Mouse (Mus musculus) cerebellum, postnatal 36 days (tissue): Measurements from ENCODE around the gene Nqo1.

Experiments
- DNase-seq, 2 experiments: peaks; one replicate each; pipeline ENCODE4 v3.0.0; 2021 to 2022; ENCODE audit warnings: mixed read lengths in 2 of 2

The Nqo1 gene

GRCm38 (mm10) chr8:107404057-107404456, 1.1 kb upstream of the Nqo1 start:
- DNase-seq, result no peak

- DNase-seq, result no peak
Measured at GRCm38 (mm10) chr8:107401866-107402265, 1.1 kb downstream of the Nqo1 start.

- DNase-seq, result peak; percentile 72 to 80
Measured at GRCm38 (mm10) chr8:107399495-107399894, 3.5 kb downstream of the Nqo1 start.

DNA sequence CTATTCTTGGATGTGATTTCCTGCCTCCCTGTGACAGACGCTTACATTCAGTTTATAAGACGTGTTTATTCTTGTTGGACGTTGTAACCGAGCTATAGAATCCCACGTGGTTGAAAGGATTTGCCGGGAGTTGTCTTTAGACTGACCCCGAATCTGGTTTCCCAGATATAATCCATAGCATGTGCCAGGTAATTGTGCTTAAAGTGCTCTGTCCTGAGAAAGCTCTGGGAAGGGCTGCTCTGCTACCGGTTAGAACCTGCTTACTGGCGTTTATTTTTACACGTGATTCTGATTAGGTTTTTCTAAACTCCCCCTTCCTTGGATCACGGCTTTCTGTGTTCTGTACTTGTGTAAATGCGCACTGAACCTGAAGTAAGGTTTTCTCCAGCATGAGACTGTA, 5.3 kb downstream of the Nqo1 start:
- no peak for DNase-seq

- peak; percentile 34 to 37 for DNase-seq
Measured at GRCm38 (mm10) chr8:107396106-107396670, 6.8 kb downstream of the Nqo1 start.

DNA sequence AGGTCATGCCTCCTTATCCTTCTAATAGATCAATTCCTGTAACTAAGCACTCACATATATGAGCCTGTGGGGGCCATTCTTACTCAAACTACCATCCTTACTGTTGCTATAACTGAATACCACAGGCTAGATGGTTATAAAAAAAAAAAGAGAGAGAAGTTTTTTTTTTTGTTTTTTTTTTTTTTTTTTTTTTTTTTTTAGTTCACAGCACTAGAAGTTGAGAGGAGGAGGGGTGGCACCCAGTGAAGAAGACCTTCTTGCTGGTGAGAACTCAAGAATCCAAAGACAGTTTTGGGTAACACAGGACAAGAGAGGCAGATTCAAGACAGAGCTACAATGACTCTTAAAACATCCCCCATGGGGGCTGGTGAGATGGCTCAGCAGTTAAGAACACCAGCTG, 7.6 kb downstream of the Nqo1 start:
- no peak for DNase-seq

DNA sequence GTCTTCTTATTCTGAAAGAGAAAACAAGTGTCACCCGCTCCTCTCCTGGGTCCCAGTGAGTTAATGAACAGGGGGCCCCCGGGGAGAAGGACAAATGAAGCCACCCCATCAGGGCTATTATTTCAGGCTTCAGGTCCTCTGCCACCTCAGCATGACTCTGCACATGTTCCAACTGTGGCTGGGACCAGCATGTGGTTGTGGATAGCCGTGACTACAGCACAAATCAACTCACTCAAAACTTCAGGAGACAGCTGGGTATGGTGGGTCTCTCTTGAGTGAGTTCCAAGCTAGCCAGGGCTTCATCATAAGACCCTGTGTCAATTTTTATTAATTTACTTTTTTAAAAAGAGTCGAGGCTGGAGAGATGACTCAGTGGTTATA, 11.9 kb downstream of the Nqo1 start:
- no peak for DNase-seq

DNA sequence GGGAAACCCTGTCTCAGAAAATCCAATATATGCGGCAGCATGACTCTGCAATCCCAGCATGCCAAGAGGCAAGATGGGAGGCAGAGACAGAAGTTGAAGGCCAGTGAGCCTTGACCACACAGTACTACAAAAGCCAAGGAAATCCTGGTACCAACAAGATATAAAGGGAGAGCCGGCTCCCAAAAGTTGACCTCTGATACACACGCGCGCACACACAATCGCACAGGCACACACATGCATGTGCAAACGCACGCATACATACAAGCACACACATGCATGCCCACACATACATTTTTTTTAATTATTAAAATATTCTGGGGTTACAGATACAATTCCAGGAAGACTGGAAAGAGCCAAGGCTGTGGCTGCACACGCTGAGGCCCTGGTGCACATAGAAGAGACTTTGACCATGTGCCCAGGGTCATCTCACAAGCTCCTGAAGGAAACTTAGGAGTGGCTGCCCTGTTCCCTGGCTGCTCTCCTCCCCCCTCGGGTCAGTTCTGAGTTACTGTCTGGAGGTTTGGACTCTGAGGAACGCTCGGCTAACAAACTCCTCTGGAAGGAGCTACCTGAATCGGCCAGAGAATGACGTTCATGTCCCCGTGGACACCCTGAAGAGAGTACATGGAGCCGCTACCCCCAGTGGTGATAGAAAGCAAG, 12.4 kb downstream of the Nqo1 start:
- no peak for DNase-seq

DNA sequence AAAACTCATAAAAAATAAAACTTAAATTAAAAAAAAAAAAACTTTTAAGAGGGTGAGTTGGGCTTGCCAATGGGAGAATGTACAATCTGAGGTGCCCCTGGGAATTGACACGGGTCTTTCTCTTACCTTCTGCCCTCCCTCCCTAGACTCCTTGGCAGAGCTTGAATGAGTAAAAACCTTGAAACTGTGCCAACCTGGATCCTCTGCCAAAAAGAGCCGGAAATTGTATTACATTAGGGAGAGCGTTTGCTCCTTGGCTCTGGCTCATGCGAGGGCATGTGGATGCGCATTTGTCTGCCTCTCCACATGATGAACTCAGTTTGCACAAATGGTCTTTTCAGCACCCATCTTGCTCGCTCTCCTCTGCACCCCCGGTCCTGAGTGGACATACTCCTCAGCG, 13.4 kb downstream of the Nqo1 start:
- DNase-seq, result peak; percentile 59 to 63

DNA sequence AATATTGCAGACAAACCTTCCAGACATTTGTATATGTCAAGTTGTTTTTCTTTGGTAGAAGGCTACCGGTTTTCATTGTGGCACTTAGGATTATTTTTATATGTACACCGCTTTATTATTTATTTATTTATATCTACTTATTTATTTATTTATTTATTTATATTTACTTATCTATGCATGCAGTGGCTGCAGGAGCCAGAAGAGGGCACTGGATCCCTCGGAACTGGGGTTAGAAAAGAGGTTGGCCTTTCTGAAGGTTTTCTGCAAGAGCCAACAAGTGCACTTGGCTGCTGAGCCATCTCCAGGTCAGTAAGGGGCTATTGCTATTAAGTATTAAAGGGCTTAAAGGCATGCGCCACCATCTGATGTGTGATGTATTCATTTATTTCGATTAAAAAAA, 15.1 kb downstream of the Nqo1 start:
- DNase-seq, result peak; percentile 56 to 60

GRCm38 (mm10) chr8:107386642-107387041, 16.4 kb downstream of the Nqo1 start:
- DNase-seq, result peak in 1 of 2 experiments; percentile 34

DNA sequence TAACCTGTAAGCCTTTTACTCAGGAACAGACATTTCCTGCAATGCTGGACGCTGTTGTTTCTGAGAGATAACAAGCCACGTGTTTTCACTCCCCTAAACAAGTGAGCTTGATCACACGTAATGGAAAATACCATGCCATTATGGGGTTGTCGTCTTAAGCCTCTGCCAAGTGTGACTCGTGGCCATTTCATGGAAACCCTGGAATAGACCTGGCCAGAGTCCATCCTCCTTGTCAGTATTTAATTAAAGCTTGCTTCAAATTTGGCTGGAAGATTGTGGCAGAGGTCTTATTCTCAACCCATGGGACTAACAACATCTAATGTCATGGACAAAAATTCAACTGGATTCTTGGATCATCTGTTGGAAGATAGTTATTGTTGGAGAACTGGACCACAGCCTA, 16.8 kb downstream of the Nqo1 start:
- DNase-seq, result no peak

GRCm38 (mm10) chr8:107385063-107385462, 17.9 kb downstream of the Nqo1 start:
- no peak for DNase-seq

GRCm38 (mm10) chr8:107384651-107385050, 18.4 kb downstream of the Nqo1 start:
- DNase-seq, result no peak

- no peak for DNase-seq
Measured at GRCm38 (mm10) chr8:107382898-107383297, 20.1 kb downstream of the Nqo1 start.

- no peak for DNase-seq
Measured at GRCm38 (mm10) chr8:107381666-107382065, 21.3 kb downstream of the Nqo1 start.

DNA sequence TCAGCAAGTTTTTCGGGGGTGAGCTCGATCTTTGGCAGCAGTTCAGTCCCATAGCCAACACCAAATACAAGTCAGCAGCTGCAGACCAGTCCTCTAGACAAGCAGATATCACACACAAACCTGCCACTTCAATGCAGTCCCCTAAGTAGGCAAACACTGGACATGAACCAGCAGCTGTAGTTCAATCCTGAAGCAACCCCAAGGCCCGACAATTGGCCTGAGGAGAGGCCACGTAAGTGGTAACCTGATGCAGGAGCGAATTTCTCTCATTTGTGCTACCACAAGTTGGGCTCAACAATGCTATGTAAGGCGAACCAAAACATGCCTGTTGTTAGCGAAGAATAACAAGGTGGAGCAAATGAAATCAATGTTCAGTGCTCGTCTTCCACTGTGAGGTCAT, 22.3 kb downstream of the Nqo1 start:
- no peak for DNase-seq

DNA sequence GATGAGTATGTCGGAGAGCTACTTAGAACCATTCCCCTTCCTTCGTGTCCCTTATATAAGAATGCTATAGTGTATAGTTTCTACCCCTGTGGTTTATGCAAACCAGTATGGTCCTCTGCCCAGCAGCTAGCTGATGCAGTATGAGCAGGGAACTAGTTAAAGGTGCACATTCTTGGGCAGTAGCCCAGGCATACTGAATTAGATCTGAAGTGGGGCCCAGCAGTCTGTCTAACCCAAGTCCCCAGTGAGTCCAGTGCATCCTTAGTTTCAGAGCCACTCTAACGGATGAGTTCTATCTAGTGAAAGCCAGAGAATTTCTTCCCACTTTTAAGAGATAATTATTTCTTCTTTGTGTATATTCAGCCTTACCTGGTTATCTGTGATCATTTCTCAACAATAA, 25.7 kb downstream of the Nqo1 start:
- DNase-seq, result no peak

- no peak for DNase-seq
Measured at GRCm38 (mm10) chr8:107370311-107370710, 32.7 kb downstream of the Nqo1 start.
